Mouse (Mus musculus): ENCODE data around the gene Ppfia1.
A peak's percentile ranks its signal among the peaks of the same experiment; 100 is the strongest.

Ppfia1 gene

GRCm38 (mm10) chr7:144480314-144480713 is 73.2 kb downstream of the Ppfia1 start:
- no peak for DNase-seq

GRCm38 (mm10) chr7:144479569-144479968 is 74.0 kb downstream of the Ppfia1 start:
- DNase-seq = no peak

GRCm38 (mm10) chr7:144475741-144476140 is 77.8 kb downstream of the Ppfia1 start:
- no peak for DNase-seq

GRCm38 (mm10) chr7:144473486-144473885 is 80.0 kb downstream of the Ppfia1 start:
- no peak for DNase-seq

- DNase-seq = no peak
Measured at GRCm38 (mm10) chr7:144471103-144471502, 82.4 kb downstream of the Ppfia1 start.

GRCm38 (mm10) chr7:144470545-144471059 is 82.9 kb downstream of the Ppfia1 start, which contains the start of gene Cttn:
TSS of gene Cttn (minus strand) at chr7:144471009.
- peak; percentile 88 for DNase-seq

GRCm38 (mm10) chr7:144469908-144470544 is 83.5 kb downstream of the Ppfia1 start:
- DNase-seq = no peak

GRCm38 (mm10) chr7:144469181-144469641 is 84.3 kb downstream of the Ppfia1 start:
- DNase-seq = no peak

GRCm38 (mm10) chr7:144468741-144469140 is 84.8 kb downstream of the Ppfia1 start:
- DNase-seq = no peak

GRCm38 (mm10) chr7:144462577-144462976 is 91.0 kb downstream of the Ppfia1 start:
- no peak for DNase-seq

- no peak for DNase-seq
Measured at GRCm38 (mm10) chr7:144461246-144461902, 92.2 kb downstream of the Ppfia1 start.

- no peak for DNase-seq
Measured at GRCm38 (mm10) chr7:144458881-144459280, 94.6 kb downstream of the Ppfia1 start.

GRCm38 (mm10) chr7:144450661-144451060 is 102.9 kb downstream of the Ppfia1 start:
- DNase-seq = no peak

GRCm38 (mm10) chr7:144449637-144450570 is 103.6 kb downstream of the Ppfia1 start:
- DNase-seq = no peak

GRCm38 (mm10) chr7:144448186-144448585 is 105.3 kb downstream of the Ppfia1 start:
- no peak for DNase-seq

- DNase-seq = no peak
Measured at GRCm38 (mm10) chr7:144447146-144447545, 106.4 kb downstream of the Ppfia1 start.

GRCm38 (mm10) chr7:144444788-144445187 is 108.7 kb downstream of the Ppfia1 start:
- DNase-seq = no peak

- DNase-seq = no peak
Measured at GRCm38 (mm10) chr7:144441976-144442375, 111.6 kb downstream of the Ppfia1 start.

GRCm38 (mm10) chr7:144441466-144441865 is 112.1 kb downstream of the Ppfia1 start:
- no peak for DNase-seq

- no peak for DNase-seq
Measured at GRCm38 (mm10) chr7:144438811-144439210, 114.7 kb downstream of the Ppfia1 start.

GRCm38 (mm10) chr7:144432920-144433319 is 120.6 kb downstream of the Ppfia1 start:
- DNase-seq = no peak

GRCm38 (mm10) chr7:144427460-144427859 is 126.1 kb downstream of the Ppfia1 start:
- no peak for DNase-seq

Measured in liver (tissue).